Mouse (Mus musculus) heart, adult 8-10 months (tissue): ENCODE results near the gene Emilin2. TPM values are rescaled to one million over a fixed set of nuclear protein-coding genes. Genes with fewer than 3 reads are reported as not detected.

ENCODE experiments used
- DNase-seq: peaks from one replicate; pipeline ENCODE4 v3.0.0; 2022; ENCODE audit warnings: low spot score
- total RNA-seq, 4 experiments: library from RNA; stranded (reverse); gene quantifications; 2 replicates each; pipeline ENCODE4 v1.2.4; 2022

Emilin2 gene
- total RNA-seq, 4 experiments from 2014 or later = 25.3 to 46.2 (median 41.1) TPM

DNA sequence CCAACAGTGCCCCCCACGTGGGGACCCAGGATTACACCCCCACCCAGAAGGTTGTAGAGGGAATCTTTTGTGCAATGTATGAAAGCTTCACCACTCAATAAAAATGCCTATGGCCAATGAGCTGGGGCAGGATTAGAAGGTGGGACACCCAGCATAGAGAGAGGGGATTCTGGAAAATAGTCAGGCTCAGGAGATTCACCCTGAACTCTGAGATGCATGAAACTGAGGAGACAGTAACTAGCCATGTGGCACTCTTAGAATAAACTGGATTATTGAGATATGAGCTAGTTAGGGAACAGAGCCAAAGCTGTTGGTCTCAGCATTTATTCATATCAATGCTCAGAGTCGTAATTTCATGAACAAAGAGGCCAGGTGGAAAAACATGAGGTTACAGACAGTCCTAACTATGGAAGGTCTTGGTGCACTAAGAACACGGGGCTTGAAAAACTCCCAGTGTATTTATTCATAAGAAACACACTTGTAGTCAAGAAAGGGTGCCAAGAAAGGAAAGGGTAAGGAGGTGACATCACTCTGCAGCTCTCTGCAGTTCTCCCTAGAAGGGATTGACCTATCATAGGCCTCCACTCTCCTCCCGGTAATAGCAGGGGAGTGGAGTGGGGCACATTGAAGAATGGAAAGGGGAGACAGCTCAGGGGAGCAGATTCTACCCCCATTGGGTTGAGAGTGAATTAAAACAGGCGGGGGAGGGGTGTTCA is 46.3 kb downstream of the Emilin2 start:
- DNase-seq = no peak

DNA sequence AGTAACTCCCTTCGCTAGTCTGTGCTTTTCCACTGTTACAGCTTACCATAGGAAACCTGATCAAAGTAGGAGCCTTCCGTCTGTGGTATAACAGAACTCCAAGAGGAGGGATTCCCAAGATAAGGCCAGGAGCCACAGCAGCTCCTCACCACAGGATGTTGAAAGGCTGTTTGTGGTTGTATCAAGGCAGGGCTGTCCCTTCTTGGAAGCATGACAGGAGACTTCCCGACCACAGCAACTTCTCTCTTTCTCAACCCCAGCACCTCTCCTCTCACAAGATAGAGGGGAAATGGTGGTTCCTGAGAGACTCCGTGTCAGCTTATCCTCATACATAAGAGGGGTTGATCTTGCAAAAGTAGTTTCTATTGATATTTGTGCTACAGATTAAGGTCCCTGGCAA is 47.0 kb downstream of the Emilin2 start:
- DNase-seq = no peak

DNA sequence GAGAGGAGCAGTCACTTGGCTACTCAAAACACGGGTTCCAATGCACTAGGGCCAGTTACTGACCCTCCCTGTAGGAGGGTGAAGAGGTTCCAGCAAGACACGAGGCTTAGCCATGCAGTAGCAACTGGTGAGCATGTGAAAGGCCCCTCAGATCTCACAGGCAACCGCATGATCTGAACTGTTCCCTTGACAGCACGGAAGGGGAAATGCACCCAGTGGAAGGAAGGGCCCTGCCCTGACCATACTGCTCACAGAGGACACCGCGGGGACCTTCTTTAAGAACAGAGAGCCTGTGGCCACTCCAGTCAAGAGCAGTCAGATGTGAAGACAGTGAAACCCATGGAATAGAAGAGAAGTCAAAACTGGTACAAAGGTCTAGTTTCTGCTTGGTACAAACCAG is 48.6 kb downstream of the Emilin2 start:
- DNase-seq = no peak

DNA sequence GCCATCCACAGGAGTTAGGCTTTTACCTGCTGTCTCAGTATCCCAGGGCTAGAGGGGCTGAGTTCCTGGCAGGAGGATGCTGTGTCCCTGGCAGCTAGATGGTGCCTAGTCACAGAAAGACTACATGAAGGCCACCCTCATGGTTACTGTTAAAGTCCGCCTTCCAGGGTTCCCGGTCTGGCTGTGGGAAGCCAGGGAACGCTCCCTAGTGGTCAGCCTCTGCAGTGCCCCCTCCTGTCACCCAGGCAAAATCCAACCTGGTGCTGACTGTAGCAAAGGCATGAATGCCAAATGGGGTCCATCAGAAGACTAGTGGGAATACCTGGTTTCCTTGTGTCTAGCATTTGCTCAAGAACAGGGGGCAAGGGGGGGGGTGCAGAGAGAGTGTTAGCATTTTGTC is 51.1 kb downstream of the Emilin2 start:
- no peak for DNase-seq

DNA sequence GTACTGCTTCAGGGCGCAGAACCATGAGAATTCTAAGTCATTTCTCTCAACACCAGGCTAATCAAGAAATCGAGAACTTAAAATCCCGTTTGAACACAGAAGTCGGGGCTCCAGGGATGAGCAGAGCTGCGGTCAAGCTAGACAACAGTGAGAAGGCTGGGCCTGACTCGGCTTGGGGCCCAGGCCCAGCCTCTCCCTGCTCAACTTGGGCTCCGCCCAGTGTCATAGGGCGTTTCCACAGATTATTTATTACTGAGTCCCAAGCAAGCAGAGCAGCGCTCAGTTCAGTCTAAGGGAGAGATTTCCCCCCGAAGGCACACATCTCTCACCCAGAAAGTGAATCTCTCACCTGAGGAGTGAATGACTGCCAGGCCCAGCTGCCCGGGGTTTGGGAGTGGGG is 52.1 kb downstream of the Emilin2 start:
- DNase-seq = no peak

DNA sequence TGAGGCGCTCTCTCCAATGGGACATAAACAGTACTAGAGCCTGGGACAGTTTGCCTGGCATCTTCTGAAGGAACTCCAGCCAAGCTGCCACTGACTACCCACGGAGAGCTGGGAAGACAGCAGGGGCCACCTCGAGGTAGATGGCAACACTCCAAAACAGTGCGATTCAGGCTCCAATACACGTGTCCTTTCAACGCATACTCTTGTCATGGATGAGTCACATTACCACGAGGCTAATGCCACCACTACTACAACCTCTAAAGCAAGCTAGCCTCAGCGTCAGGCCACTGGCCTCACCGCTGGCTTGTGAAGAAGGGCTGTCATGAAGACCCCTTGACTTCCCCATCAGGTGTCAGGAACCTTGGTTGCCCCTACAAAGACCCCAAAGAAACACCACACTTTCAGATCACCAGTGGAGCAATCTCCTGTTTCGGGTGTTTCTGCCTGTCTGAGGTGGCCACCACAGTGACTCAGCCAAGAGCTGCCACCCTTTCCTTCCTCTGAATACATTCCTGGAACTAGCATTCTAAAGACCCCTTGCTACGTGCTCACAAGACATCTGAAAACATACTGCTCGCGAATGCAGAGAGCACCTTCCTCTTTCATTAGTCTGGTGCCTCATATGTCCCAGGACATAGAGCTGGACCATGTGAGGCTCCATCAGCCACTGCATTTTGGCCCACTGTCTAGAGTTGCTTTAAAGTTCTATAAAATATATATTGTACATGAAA is 54.8 kb downstream of the Emilin2 start:
- no peak for DNase-seq

DNA sequence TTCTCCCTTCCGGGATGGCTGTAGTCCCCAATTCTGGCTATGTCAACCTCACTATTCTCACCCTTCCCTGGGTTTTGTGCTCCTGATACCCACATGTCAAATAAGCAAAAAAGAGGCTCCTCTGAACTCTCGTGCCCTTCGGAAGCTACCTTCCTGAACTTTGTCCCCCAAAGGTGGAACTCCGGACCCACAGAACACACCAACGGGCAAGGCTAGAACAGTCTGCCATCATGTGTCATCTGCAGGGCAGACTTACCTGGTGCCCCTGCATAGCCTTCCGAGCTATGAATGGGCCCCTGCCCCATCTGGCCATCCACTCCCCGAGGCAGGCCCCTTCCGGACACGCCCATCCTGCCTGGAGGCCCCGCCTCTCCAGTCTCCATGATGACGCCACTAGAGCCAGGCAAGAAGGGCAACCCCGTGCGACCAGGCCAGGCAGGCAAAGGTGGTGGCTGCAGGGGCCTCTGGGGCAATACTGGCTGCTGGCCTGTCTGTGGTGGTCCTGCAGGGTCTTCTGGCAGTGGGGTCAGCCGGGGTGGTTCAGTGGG is 55.6 kb downstream of the Emilin2 start:
- DNase-seq = no peak

DNA sequence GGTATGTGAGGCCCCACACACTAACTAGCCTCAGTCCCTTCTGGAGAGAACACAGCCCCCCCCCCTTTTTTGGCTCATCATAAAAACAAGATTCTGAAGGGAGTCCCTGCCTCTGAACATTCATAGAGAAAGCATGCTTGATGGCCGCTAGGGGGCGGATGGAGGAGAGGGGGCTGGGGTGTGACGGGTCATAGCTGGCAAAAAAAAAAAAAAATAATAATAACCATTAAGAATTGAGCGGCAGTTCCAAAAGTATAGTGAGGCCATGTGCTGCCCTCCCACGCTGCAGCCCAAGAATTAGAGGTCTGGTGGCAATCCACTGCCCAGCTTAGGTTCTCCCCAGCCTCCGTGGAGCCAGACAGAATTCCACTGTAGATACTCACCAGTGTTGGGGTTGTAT is 57.0 kb downstream of the Emilin2 start:
- no peak for DNase-seq

DNA sequence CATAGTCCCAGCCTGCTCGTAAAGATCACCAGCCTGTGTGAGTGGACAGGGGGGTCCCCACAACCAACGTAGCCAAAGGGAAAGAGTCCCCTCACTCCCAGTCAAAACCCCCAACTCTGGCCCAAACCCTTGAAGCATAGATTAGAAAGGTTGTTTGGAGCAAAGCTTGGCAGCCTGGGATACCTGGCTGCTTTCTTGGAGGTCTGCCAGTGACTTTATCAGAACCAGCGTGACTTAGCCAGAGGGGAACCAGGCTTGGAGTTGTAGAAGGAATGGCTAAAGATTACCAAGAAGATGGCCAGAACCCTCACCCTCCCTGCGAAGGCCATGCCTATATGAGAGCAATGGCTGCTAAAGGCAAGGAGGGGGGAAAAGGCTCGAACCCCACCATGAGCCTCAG is 57.7 kb downstream of the Emilin2 start:
- no peak for DNase-seq

DNA sequence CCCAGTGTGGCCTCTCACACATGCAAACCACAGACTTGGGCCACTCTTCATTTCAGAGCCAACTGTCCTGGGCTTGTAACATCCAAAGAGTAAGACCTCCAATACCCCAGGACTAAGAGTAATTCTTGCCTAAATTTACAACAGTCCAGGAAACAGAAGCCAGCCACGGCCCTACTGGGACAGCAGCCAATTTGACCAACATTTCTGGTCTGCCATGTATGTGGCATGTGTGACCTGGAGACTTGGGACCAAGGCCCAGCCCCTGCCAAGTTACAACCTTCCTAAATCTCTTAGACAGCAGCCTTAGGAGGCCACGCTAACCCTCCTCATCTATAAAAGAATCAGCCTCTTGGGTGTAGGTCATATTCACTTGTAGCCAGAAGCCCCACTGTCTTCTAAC is 58.4 kb downstream of the Emilin2 start:
- no peak for DNase-seq

DNA sequence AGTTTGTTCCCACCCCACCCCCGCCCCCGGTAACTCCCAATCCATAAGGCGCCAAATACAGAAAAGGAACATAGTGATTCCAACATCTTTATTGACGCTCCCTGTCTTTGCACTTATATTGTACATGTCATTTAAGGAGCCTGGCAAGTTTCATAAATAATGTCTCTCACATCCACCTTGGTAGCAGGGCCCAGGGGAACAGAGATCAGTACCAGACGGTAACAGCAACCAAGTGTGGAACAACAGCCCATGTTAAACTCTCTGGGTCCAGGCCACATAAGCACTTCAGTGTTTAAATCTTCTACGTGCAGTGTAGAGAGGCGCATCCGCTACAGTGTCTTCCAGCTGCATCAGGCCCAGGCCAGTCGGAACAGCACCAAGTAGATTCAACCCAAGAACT is 59.7 kb downstream of the Emilin2 start:
- DNase-seq = no peak

DNA sequence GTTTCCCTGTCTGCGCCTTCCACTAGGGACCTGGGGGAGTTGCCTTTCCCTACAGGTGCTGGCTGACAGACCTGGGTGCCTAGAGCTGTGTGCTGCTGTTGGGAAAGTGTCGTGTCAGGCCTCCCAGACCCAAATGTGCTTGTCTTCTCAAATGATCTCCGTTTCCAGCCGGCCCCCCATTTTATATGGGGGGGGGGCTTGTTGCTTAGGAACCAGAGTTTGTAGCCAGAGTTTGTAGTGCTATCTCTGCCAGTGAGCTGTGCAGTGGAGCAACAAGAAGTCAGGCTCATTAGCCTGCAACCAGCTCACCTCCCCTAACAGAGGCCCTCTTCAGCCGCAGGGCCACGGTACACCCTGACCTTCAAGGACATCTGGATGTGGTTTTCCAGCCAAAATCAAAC is 60.2 kb downstream of the Emilin2 start:
- DNase-seq = no peak

DNA sequence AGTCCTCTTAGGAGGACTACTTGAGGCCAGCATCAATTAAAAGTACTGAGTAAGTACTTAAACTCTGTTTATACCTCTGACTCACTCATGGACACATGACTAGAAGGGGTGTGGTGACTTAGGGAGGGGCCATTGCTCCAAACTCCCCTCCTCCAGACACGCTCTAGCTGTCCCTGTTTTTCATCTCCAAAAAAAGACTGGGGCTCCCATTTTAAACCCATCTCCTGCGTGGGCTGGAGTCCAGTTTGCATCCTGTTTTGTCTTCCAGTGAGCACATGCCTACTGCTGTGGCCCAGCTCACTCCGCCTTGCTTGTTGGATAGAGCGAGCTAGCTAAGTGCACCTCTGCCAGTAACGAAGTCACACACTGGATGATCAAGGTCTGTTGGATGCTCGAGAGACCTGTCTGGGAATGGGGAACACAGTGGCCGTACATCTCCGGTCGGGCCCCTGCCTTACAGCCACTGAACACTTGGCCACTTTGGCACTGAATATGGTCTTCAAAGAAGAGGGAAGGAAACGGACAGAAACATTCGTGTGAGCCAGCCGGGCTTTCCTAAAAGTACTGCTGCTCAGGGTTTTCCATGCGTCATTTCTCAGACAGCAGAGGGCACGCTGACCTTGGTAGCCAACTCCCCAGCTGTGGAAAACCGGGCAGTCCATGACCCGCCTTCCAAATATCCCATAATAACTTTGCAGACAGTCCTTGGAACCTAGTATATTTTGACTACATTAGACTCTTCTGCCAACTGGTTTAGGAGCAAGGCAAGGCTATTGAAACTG is 60.8 kb downstream of the Emilin2 start:
- peak; percentile 62 for DNase-seq

DNA sequence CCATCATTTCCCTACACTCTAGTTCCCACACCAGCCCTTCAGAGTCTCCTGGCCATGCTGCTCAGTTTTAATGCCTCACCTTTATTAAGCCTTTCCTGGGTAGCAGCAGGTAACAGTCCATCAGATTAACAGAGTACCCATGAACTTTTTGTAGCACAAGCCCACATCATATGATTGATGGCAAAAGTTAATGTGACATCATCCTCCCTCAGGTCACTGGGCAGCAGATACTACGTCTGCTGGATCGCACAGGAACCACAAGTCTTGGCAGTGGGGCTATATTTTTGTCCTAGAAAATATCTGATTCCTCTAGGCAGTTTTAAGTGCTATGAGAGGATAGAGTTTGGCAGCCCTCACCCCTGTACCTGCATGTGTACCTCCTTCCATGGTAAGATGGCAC is 61.7 kb downstream of the Emilin2 start:
- no peak for DNase-seq

DNA sequence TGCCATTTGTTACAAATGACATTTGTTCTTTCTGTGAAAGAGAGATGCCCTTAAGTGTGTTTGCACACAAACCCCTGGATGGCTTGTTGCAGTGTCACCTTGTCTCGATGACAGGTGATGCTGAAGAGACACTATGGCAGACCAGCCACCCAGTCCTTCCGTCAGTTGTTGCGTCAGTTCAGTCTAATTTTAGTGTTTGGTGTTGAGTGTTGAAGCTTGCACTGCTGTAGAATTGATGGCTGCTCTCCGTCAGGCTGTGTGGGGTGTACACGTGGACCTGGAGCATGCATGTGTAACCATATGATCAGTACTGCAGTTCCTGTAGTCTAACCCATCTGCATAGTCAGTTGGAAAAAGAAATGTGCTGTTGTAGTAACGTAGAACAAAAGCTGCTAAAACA is 62.8 kb downstream of the Emilin2 start:
- no peak for DNase-seq

DNA sequence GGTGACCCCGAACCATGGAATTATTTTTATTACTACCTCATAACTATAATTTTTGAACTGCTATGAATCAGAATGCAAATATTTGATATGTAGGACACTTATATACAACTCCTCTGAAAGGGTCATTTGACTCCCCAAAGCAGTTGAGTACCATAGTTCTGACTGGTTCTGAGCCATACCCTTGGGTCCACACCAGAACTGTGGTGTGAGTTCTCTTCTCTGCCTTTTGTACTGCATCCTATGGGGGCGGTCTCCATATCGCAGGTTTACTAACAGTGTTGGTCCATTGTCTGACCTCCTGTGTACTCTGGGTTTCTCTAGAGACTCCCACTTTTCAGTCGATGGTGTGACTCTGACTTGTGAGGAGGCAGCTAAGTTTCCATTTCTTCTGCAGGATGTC is 65.8 kb downstream of the Emilin2 start:
- DNase-seq = no peak

DNA sequence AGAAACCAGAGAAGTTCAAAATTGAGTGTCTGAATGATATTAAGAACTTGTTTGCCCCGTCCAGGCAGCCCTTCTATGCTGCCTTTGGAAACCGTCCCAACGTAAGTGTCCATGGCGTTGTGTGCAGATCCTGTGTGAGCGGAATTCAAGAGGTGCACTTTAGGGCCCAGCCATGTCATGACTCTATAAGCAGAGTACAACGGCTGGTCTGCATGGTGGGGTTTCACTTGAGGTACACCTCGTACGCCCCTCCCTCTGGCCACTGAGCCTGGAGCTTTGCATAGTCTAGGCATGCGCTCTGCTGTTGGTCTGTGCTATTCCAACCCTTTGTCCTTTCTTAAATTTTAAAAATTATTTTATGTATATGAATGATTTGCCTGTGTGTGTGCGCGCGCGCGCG is 66.6 kb downstream of the Emilin2 start:
- DNase-seq = no peak

DNA sequence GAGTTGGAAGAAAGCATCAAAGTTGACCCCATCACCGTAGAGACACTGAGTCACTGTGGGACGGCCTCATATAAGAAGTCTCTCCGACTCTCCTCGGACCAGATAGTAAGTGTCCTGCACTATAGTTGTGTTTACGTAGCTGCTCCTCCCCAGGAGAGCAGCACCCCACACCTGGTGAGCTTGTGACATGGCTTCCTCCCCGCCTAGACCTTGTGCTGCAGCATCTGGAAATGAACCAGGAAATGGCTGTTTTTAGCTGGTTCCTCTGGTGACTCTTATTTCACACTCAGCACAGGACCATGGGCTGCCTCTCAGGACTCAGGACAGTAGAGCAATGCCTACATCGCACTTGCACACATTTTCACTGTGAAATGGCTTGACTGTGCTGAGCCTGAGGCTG is 69.1 kb downstream of the Emilin2 start:
- no peak for DNase-seq

DNA sequence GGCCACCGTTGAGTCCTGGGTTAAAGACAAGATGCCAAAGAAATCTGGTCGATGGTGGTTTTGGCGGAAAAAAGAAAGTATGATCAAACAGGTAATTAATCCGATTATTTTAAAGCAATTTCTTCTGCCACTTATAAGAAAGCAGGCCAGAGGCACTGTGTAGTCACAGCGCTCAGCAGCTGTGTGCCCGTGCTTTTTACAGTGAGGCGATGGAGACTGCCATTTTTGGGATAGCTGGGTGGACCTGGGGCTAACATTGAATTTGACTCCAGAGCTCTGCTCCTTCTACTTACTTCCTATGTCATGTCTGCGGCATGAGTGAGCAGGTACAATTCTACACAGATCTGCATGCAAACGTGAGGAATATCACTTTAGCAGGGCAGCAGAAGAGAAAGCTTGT is 71.0 kb downstream of the Emilin2 start:
- no peak for DNase-seq

DNA sequence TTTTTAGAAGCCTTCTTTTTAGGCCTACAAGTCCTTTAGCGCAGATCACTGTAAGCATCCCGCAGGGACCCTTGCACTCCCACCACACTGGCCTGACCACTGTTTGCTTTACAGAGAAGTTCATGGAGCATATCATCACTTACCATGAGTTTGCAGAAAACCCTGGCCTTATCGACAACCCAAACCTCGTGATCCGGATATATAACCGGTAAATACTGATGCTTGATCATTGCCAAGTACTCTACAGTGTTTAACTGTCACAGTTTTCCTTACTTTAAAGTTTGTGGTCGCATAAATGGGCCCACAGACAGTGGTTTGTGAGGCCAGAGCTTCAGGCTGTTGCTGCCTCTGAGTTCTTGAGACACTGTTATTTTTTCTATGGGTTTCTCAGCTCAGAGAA is 73.3 kb downstream of the Emilin2 start:
- DNase-seq = no peak

DNA sequence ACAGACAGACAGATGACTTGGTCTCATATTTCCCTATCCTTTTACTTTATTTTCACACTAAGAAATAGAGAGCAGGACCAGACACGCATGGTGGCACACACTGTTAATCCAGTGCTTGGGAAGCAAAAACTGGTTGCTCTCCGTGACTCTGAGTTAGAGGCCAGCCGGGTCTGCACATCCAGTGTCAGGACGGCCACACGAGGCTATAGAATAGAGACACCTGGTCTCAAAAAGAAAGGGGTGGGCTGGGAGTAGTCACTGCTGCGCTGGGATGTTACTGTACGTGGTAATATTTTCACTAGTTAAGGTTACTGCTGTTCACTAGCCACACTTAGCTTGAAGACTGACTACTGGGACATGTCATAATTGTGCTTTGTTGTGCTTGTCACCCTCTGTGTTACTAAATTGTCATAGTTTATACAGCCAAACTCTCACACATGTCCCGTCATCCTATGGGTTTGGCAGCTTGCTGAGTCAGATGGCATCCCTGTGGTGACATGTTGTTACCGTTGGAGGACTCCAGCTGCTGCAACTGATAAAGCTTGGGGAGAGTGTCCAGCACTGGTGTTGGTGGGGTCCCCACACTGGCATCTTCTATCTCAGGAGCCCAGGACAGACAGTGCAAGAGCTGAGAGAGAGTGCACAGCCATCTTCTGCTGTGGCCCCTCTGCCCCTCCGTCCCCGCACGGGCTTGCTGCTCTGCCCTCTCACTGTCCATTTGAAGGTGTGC is 76.4 kb downstream of the Emilin2 start:
- no peak for DNase-seq
